ENCODE assay signal across 16 mouse cellular contexts in the genomic region with DNA sequence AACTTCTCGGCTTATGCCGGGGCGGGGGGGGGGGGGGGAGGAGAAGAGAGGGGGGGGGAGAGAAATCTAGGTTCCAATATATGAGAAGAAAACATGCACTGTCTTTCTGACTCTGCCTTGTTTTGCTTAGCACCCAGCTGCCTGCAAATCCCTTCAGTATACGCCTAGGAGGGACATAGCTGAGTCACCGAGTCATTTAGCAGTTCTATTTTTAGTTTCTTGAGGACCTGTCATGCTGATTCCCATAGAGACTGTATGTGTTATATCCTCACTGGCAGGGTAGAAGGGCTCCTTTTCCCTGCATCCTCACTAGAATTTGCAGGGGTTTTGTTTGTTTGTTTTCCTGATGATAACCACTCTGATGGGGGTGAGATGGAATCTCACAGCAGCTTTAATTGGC. TPM values are rescaled to one million over a fixed set of nuclear protein-coding genes. Genes with fewer than 3 reads are reported as not detected.
DNase-seq lines count a peak whose midpoint lies in the region; ATAC-seq and TF ChIP-seq lines count a peak whose summit lies in the region.
"Had no signal": no experiment of that assay in that cellular context is flagged by ENCODE, and none has a peak within 500 bp of the region (broad histone marks: within the 10 kb centered on the region; RNA-seq: fewer than 3 reads in every experiment).

No protein-coding gene starts in this region.

- no peak for ATAC-seq in forebrain, embryonic 12.5 days (ENCODE audit: low FRiP score)
- ATAC-seq: forebrain, embryonic 16.5 days had no signal

- H3K4me3 ChIP-seq in left cerebral cortex, adult 2 months = no peak overlapping the region
- H3K4me3 ChIP-seq in cortical plate, adult 2 months (ENCODE audit: insufficient read depth, low read length) = no peak overlapping the region
- no peak overlapping the region for H3K4me3 ChIP-seq in forebrain, embryonic 12.5 days (replicated peaks)
- H3K4me3 ChIP-seq: embryonic facial prominence, embryonic 13.5 days had no signal

- H3K27me3 ChIP-seq in forebrain, embryonic 12.5 days = no peaks in the 10 kb centered on the region
- H3K27me3 ChIP-seq: embryonic facial prominence, embryonic 13.5 days had no signal

- H3K4me2 ChIP-seq in forebrain, embryonic 12.5 days = no peak overlapping the region
- H3K4me2 ChIP-seq: embryonic facial prominence, embryonic 13.5 days; liver, embryonic 11.5 days had no signal

- TF ChIP-seq CTCF in left cerebral cortex, adult 2 months (IDR thresholded peaks at IDR 0.05) = no peak
- no peak for TF ChIP-seq CTCF in cortical plate, adult 2 months (IDR thresholded peaks at IDR 0.05; ENCODE audit: extremely low read depth, insufficient read depth, low read length)

- peaks cover 3% of the 10 kb centered on the region; the same call in 1 of the 2 replicates for H3K4me1 ChIP-seq in cortical plate, adult 2 months (ENCODE audit: control insufficient read depth, insufficient read depth, low read length)
- H3K4me1 ChIP-seq in forebrain, embryonic 12.5 days = peaks cover 10% of the 10 kb centered on the region

- no peak overlapping the region for H3K9ac ChIP-seq in forebrain, embryonic 12.5 days
- H3K9ac ChIP-seq: embryonic facial prominence, embryonic 13.5 days had no signal

- H3K9me3 ChIP-seq in forebrain, embryonic 12.5 days = peaks cover 7% of the 10 kb centered on the region; the same call in 1 of the 2 replicates

- intact Hi-C loops in left cerebral cortex, adult 2 months (cut with DNase I) = no loop called here
- intact Hi-C loops in heart, postnatal 10 days (cut with DNase I) = no loop called here

- no peak for TF ChIP-seq POLR2A in cortical plate, adult 2 months (IDR thresholded peaks at IDR 0.05; ENCODE audit: extremely low read depth, insufficient read depth, low read length)

- DNase-seq in adrenal gland, adult 2 months = peak; percentile 20
- no peak for DNase-seq in adrenal gland, postnatal 4 days (ENCODE audit: low spot score in 2 of 2)
- DNase-seq in left cerebral cortex, adult 2 months (ENCODE audit: extremely low spot score in 1 of 2, low spot score in 2 of 2) = no peak
- DNase-seq in left cerebral cortex, adult 8-10 months (ENCODE audit: low spot score in 2 of 2) = no peak
- peak; percentile 43 to 46 for DNase-seq in heart, postnatal 10 days
- DNase-seq in ovary, postnatal 14 days (ENCODE audit: low spot score) = no peak
- DNase-seq: cerebellum, postnatal 10 days; kidney, adult 8-10 months; lung, postnatal 10 days; thymus, postnatal 25 days had no signal

- H3K36me3 ChIP-seq in forebrain, embryonic 12.5 days (replicated peaks) = peaks cover 48% of the 10 kb centered on the region

- H3K27ac ChIP-seq in left cerebral cortex, adult 2 months = peak overlapping the region; percentile 54
- 0 out of 2 replicates have a peak overlapping the region, but pooled peaks have one; percentile 15 for H3K27ac ChIP-seq in cortical plate, adult 2 months (ENCODE audit: insufficient read depth, low read length)
- H3K27ac ChIP-seq in forebrain, embryonic 12.5 days = no peak overlapping the region
- H3K27ac ChIP-seq: embryonic facial prominence, embryonic 13.5 days had no signal

- WGBS in forebrain, embryonic 12.5 days = 84% methylated on average over 4 of the region's 5 CpGs

RNA-seq across cellular contexts. Expression of gene Zfp169, which starts 20.1 kb away (rescaled TPM):
- total RNA-seq in adrenal gland, adult 2 months (2021) = 1 to 10 TPM; 6.5 to 6.9 TPM
- 2.6 and 2.7 TPM in 2 replicates for polyA plus RNA-seq in adrenal gland, adult 2 months (2012; rRNA removed)
- 10 to 100 TPM; 11.7 to 12.0 TPM for total RNA-seq in adrenal gland, postnatal 4 days (2021)
- 10 to 100 TPM; 24.2 to 28.5 TPM for total RNA-seq in left cerebral cortex, adult 2 months (2021)
- 10 to 100 TPM; 23.0 to 26.4 (median 24.7) TPM for total RNA-seq in left cerebral cortex, adult 8-10 months (2022)
- 13.9 and 14.0 TPM in 2 replicates for polyA plus RNA-seq in cortical plate, adult 2 months (2012; rRNA removed)
- total RNA-seq in heart, postnatal 10 days (2021) = 1 to 10 TPM; 5.1 to 6.7 TPM
- polyA plus RNA-seq in forebrain, embryonic 12.5 days (2016; fragmentation: Nextera tagmentation; extraction: Ambion mirVana) = 5.7 and 7.0 TPM in 2 replicates

RNA-seq across cellular contexts. Expression of gene A830005F24Rik, which starts 20.2 kb away (rescaled TPM):
- total RNA-seq in adrenal gland, adult 2 months (2021) = not detected
- not detected in 2 replicates for polyA plus RNA-seq in adrenal gland, adult 2 months (2012; rRNA removed)
- not detected for total RNA-seq in adrenal gland, postnatal 4 days (2021)
- total RNA-seq in left cerebral cortex, adult 2 months (2021) = 1 to 10 TPM; 1.5 to 2.8 TPM
- 1 to 10 TPM; 1.6 to 2.5 (median 1.9) TPM for total RNA-seq in left cerebral cortex, adult 8-10 months (2022)
- polyA plus RNA-seq in cortical plate, adult 2 months (2012; rRNA removed) = 1.3 and 1.6 TPM in 2 replicates
- total RNA-seq in heart, postnatal 10 days (2021) = not detected
- polyA plus RNA-seq in forebrain, embryonic 12.5 days (2016; fragmentation: Nextera tagmentation; extraction: Ambion mirVana) = 2.9 TPM in 2 replicates
- polyA plus RNA-seq: large intestine, adult 2 months had no signal

Comparison
In these comparisons a context has a peak if more than half of its experiments do, and no peak if none do; other contexts are left out.
1. DNase-seq: peak in adrenal gland, adult 2 months (single experiment) and heart, postnatal 10 days (2 of 2); none in adrenal gland, postnatal 4 days (0 of 2), left cerebral cortex, adult 2 months (0 of 2), left cerebral cortex, adult 8-10 months (0 of 2) and ovary, postnatal 14 days (single experiment).